Mouse (Mus musculus): ENCODE data around the gene Cacna1c.

- TF ChIP-seq CTCF (IDR thresholded peaks at IDR 0.05) = peak; percentile 53
- no peak for TF ChIP-seq EP300 (IDR thresholded peaks at IDR 0.05)
Measured at GRCm38 (mm10) chr6:118593377-118594061, 602.7 kb downstream of the Cacna1c start.

All from lung, postnatal 0 days (tissue).